Mouse (Mus musculus) MEL (cell line): ENCODE measurements around the gene Zfp799. TPM values are rescaled to one million over a fixed set of nuclear protein-coding genes. Genes with fewer than 3 reads are reported as not detected.

ENCODE experiments used
- DNase-seq: peaks from one replicate; pipeline ENCODE4 v3.0.0; 2011; ENCODE audit warnings: low read depth, low spot score
- H3K27ac ChIP-seq: 2 replicates; pipeline ENCODE4 v1.5.1; 2012; ENCODE audit warnings: low read depth, mild to moderate bottlenecking, control low read depth, low read length, moderate library complexity; ENCODE audit not compliant: control insufficient read depth
- H3K27me3 ChIP-seq, 2 experiments: fragments of 150-350 bp in 1 of 2; sonication (generic) in 1 of 2; 2 replicates each; pipeline ENCODE4 v1.6.1; 2012; ENCODE audit warnings: low read length in 2 of 2, mild to moderate bottlenecking in 2 of 2, improper control_type of control experiment in 1 of 2, moderate library complexity in 1 of 2; ENCODE audit not compliant: insufficient read depth in 2 of 2, control insufficient read depth in 1 of 2
- H3K36me3 ChIP-seq, 2 experiments: 2 replicates each; pipeline ENCODE4 v1.6.1; 2012 to 2014; ENCODE audit warnings: low read length in 2 of 2, improper control_type of control experiment in 1 of 2, inconsistent platforms in 1 of 2, mild to moderate bottlenecking in 1 of 2; ENCODE audit not compliant: insufficient read depth in 2 of 2, control insufficient read depth in 1 of 2
- H3K4me1 ChIP-seq, 2 experiments: fragments of 150-350 bp in 1 of 2; sonication (generic) in 1 of 2; 2 replicates each; pipeline ENCODE4 v1.6.1; 2012; ENCODE audit warnings: low read length in 2 of 2, improper control_type of control experiment in 1 of 2, mild to moderate bottlenecking in 1 of 2; ENCODE audit not compliant: insufficient read depth in 2 of 2, control insufficient read depth in 1 of 2
- H3K4me3 ChIP-seq, 2 experiments: fragments of 150-350 bp in 1 of 2; sonication (generic) in 1 of 2; 2 replicates each; pipeline ENCODE4 v1.5.1; 2012; ENCODE audit warnings: low read depth in 2 of 2, low read length in 2 of 2, mild to moderate bottlenecking in 2 of 2, moderate library complexity in 2 of 2, control low read depth in 1 of 2, improper control_type of control experiment in 1 of 2; ENCODE audit not compliant: control insufficient read depth in 1 of 2, insufficient read depth in 1 of 2
- H3K79me2 ChIP-seq: 2 replicates; pipeline ENCODE4 v1.6.1; 2012; ENCODE audit warnings: mild to moderate bottlenecking, low read length, moderate library complexity; ENCODE audit not compliant: control insufficient read depth, poor library complexity, insufficient read depth
- H3K9ac ChIP-seq: 2 replicates; pipeline ENCODE4 v1.6.1; 2012; ENCODE audit warnings: low read depth, mild to moderate bottlenecking, control low read depth, low read length, moderate library complexity; ENCODE audit not compliant: control insufficient read depth, poor library complexity, severe bottlenecking
- H3K9me3 ChIP-seq: fragments of 150-350 bp; sonication (generic); replicated peaks from 2 replicates; pipeline ENCODE4 v1.6.1; 2012; ENCODE audit warnings: mild to moderate bottlenecking, low read length, improper control_type of control experiment, moderate library complexity; ENCODE audit not compliant: insufficient read depth
- BHLHE40 ChIP-seq: IDR thresholded peaks from 2 replicates; pipeline ENCODE4 v1.6.1; 2012; ENCODE audit warnings: low read depth, mild to moderate bottlenecking, inconsistent platforms, low read length, improper control_type of control experiment, borderline replicate concordance
- CHD1 ChIP-seq: IDR thresholded peaks from 2 replicates; pipeline ENCODE4 v1.6.1; 2012; ENCODE audit warnings: low read depth, mild to moderate bottlenecking, inconsistent platforms, low read length, improper control_type of control experiment
- CHD2 ChIP-seq: IDR thresholded peaks from 2 replicates; pipeline ENCODE4 v1.6.1; 2011; ENCODE audit warnings: low read length, improper control_type of control experiment
- JUND ChIP-seq: IDR thresholded peaks from 2 replicates; pipeline ENCODE4 v1.6.1; 2011; ENCODE audit warnings: low read depth, mild to moderate bottlenecking, improper control_type of control experiment, low read length
- KAT2A ChIP-seq: conservative IDR thresholded peaks from 2 replicates; pipeline ENCODE4 v1.6.1; 2012; ENCODE audit warnings: low read depth, low read length, improper control_type of control experiment, inconsistent platforms
- MAFK ChIP-seq: IDR thresholded peaks from 2 replicates; pipeline ENCODE4 v1.6.1; 2011; ENCODE audit warnings: low read depth, mild to moderate bottlenecking, low read length, improper control_type of control experiment, borderline replicate concordance
- MAX ChIP-seq: IDR thresholded peaks from 2 replicates; pipeline ENCODE4 v1.6.1; 2011; ENCODE audit warnings: low read length, improper control_type of control experiment
- MXI1 ChIP-seq: IDR thresholded peaks from 2 replicates; pipeline ENCODE4 v1.6.1; 2011; ENCODE audit warnings: mild to moderate bottlenecking, low read depth, low read length, improper control_type of control experiment
- MYB ChIP-seq: IDR thresholded peaks from 2 replicates; pipeline ENCODE4 v1.6.1; 2011; ENCODE audit warnings: mild to moderate bottlenecking, low read depth, low read length, improper control_type of control experiment
- NRF1 ChIP-seq: IDR thresholded peaks from 2 replicates; pipeline ENCODE4 v1.6.1; 2014; ENCODE audit warnings: low read depth, mild to moderate bottlenecking, inconsistent platforms, low read length, improper control_type of control experiment, moderate library complexity; ENCODE audit not compliant: poor library complexity, insufficient read depth, severe bottlenecking
- POLR2AphosphoS2 ChIP-seq: IDR thresholded peaks from 2 replicates; pipeline ENCODE4 v1.6.1; 2011; ENCODE audit warnings: low read length, improper control_type of control experiment
- POLR2AphosphoS5 ChIP-seq: IDR thresholded peaks from 2 replicates; pipeline ENCODE4 v1.6.1; 2012; ENCODE audit warnings: low read depth, borderline replicate concordance, mild to moderate bottlenecking, inconsistent platforms, low read length, moderate library complexity, mixed read lengths
- RAD21 ChIP-seq: IDR thresholded peaks from 2 replicates; pipeline ENCODE4 v1.6.1; 2011; ENCODE audit warnings: mild to moderate bottlenecking, low read depth, low read length, improper control_type of control experiment
- SIN3A ChIP-seq: IDR thresholded peaks from 2 replicates; pipeline ENCODE4 v1.6.1; 2012; ENCODE audit warnings: low read length, improper control_type of control experiment, inconsistent platforms
- SMC3 ChIP-seq: IDR thresholded peaks from 2 replicates; pipeline ENCODE4 v1.6.1; 2011; ENCODE audit warnings: low read depth, low read length, improper control_type of control experiment
- TAL1 ChIP-seq: IDR thresholded peaks from 2 replicates; pipeline ENCODE4 v1.6.1; 2012; ENCODE audit warnings: mild to moderate bottlenecking, inconsistent platforms, low read length, moderate library complexity, mixed read lengths
- USF2 ChIP-seq, 2 experiments: IDR thresholded peaks; 2 replicates each; pipeline ENCODE4 v1.6.1; 2011 to 2012; ENCODE audit warnings: improper control_type of control experiment in 2 of 2, low read length in 2 of 2, borderline replicate concordance in 1 of 2, inconsistent platforms in 1 of 2, low read depth in 1 of 2, mild to moderate bottlenecking in 1 of 2; ENCODE audit not compliant: insufficient read depth in 1 of 2
- polyA plus RNA-seq, 2 experiments: library from polyadenylated mRNA; stranded (reverse) in 1 of 2; unstranded in 1 of 2; fragments of >175 nt in 1 of 2; fragments of >200 nt in 1 of 2; gene quantifications; 2 replicates each; pipeline versions ENCODE4 v1.2.1 to v1.2.4; 2012; ENCODE audit warnings: low replicate concordance in 2 of 2, low read depth in 1 of 2; ENCODE audit not compliant: insufficient read length in 2 of 2, insufficient read depth in 1 of 2, missing spikeins in 1 of 2
- total RNA-seq: library from RNA; depleted of rRNA; stranded (reverse); fragments of 300-350 nt; gene quantifications from 2 replicates; pipeline ENCODE4 v1.2.3, GENCODE M21; 2012

The Zfp799 gene
- total and polyA plus RNA-seq, 3 experiments = 0.01 TPM; not detected in 2

DNA sequence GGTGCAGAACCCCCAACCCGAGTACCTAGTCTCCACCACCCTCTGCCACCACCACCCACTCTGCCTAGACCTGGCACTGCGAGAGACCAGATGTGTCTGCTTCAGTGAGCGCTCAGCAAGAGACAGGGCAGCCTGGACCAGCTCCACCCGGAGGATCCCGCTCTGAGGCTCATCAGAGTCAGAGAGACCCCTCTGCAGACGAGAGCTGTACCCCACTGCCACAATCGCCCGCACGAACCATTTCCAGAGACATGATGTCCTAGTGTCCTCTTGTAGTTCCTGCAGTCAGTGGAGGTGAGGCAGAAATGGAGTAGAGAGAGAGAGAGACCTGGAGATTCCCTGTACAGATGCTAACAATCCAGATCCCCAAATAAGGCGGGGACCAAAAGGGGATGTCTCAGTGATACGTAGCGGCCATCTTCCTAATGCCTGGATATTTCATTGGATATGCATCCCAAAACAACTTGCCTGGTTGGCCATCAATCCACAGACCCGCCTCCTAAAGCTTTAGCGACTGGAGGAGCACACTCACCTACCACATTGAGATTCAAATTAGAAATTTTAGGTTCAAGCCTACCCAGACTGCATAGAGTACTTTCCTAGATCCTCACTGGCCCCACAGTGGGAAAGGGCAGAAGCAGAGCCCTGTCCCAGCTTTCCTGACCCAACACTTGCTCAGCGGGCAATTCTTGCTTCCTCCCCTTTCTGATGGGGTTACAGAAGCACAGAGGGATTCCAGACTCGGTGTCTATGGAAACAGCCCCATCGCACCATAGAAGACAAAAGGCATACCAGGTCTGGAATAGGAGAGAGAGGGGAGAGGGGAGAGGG is 20.3 kb downstream of the Zfp799 start, which contains the start of gene Zfp811:
TSS of gene Zfp811 (minus strand) at position 388 of the 831 bp plus-strand sequence.
- Histone ChIP-seq H3K4me3 (no peak within 1 kb of the TSS), H3K9ac (no peak within 1 kb of the TSS), H3K9me3 (no peaks in the 10 kb centered on the region), H3K4me1 (no peaks in the 10 kb centered on the region), H3K79me2 (no peaks in the 10 kb centered on the region), H3K36me3 (no peaks in the 10 kb centered on the region), H3K27ac (no peak within 1 kb of the TSS), H3K27me3 (peaks cover 7 to 14% of the 10 kb centered on the region in 2 experiments; a peak in 3 of 4 replicates)
- TF ChIP-seq SMC3 (no peak), USF2 (IDR thresholded peaks at IDR 0.05; ENCODE audit: borderline replicate concordance in 1 of 2, insufficient read depth in 1 of 2, low read depth in 1 of 2, low read length in 2 of 2) (no peak), MAX (no peak), CHD1 (no peak), KAT2A (no peak)
- no peak for DNase-seq

DNA sequence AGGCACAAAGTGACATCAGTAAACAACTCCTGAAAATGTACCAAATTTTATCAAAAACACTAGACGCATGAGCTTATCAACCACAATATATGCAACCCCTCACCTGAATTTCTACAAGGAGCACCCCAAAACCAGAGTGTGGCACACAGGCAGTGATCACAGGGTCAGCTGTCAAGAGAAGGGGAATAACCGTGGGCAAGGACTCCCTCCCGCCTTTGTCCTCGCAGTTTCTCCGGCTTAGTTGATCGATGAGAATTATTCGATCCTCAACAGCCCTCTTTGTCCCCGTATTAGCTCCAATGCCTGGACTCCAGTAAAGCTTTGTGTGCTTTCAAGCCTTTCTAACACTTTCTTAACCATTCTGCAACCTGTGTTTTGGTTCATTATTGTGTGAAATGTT is 21.1 kb downstream of the Zfp799 start:
- DNase-seq = no peak
- Histone ChIP-seq H3K9me3 (no peaks in the 10 kb centered on the region), H3K9ac (no peak overlapping the region), H3K36me3 (no peaks in the 10 kb centered on the region), H3K4me3 (no peak overlapping the region), H3K4me1 (no peaks in the 10 kb centered on the region), H3K79me2 (no peaks in the 10 kb centered on the region), H3K27ac (no peak overlapping the region), H3K27me3 (peaks cover 8 to 15% of the 10 kb centered on the region in 2 experiments)
- no peak for TF ChIP-seq CHD2
- no peak for TF ChIP-seq TAL1
- no peak for TF ChIP-seq POLR2AphosphoS5
- TF ChIP-seq MYB = no peak
- no peak for TF ChIP-seq JUND
- no peak for TF ChIP-seq POLR2AphosphoS2
- no peak for TF ChIP-seq MAX
- TF ChIP-seq NRF1 = no peak
- TF ChIP-seq SIN3A = no peak
- no peak for TF ChIP-seq MAFK
- no peak for TF ChIP-seq BHLHE40
- no peak for TF ChIP-seq MXI1
- no peak for TF ChIP-seq RAD21
